Mouse (Mus musculus) myocyte (in vitro differentiated cells): ENCODE results near the gene Rab11fip4.

ENCODE experiments used
- CEBPB ChIP-seq: IDR thresholded peaks from 2 replicates; pipeline ENCODE4 v1.6.1; 2011; ENCODE audit warnings: mild to moderate bottlenecking, moderate library complexity; ENCODE audit not compliant: poor library complexity, insufficient read depth, severe bottlenecking
- E2F4 ChIP-seq: IDR thresholded peaks from one replicate; pipeline ENCODE4 v1.6.1; 2011; ENCODE audit warnings: mild to moderate bottlenecking, control low read depth, moderate library complexity; ENCODE audit not compliant: insufficient read depth
- MAX ChIP-seq: IDR thresholded peaks from one replicate; pipeline ENCODE4 v1.6.1; 2011; ENCODE audit warnings: low read depth, mild to moderate bottlenecking, control low read depth
- POLR2A ChIP-seq: IDR thresholded peaks from one replicate; pipeline ENCODE4 v1.6.1; 2011; ENCODE audit warnings: low read depth, mild to moderate bottlenecking, control low read depth, moderate library complexity; ENCODE audit not compliant: insufficient read length
- POLR2AphosphoS2 ChIP-seq: IDR thresholded peaks from one replicate; pipeline ENCODE4 v1.6.1; 2011; ENCODE audit warnings: low read depth, control low read depth; ENCODE audit not compliant: insufficient read length
- REST ChIP-seq: IDR thresholded peaks from one replicate; pipeline ENCODE4 v1.6.1; 2011; ENCODE audit warnings: mild to moderate bottlenecking, control low read depth, moderate library complexity; ENCODE audit not compliant: insufficient read depth, insufficient read length
- SRF ChIP-seq: IDR thresholded peaks from one replicate; pipeline ENCODE4 v1.6.1; 2011; ENCODE audit warnings: low read depth; ENCODE audit not compliant: control insufficient read depth, insufficient read length
- TCF12 ChIP-seq: IDR thresholded peaks from one replicate; pipeline ENCODE4 v1.6.1; 2011; ENCODE audit warnings: mild to moderate bottlenecking, control low read depth; ENCODE audit not compliant: poor library complexity, insufficient read depth, severe bottlenecking
- TCF3 ChIP-seq: IDR thresholded peaks from one replicate; pipeline ENCODE4 v1.6.1; 2011; ENCODE audit warnings: low read depth, control low read depth; ENCODE audit not compliant: insufficient read length
- USF1 ChIP-seq: IDR thresholded peaks from one replicate; pipeline ENCODE4 v1.6.1; 2011; ENCODE audit warnings: low read depth, mild to moderate bottlenecking, control low read depth, moderate library complexity

DNA sequence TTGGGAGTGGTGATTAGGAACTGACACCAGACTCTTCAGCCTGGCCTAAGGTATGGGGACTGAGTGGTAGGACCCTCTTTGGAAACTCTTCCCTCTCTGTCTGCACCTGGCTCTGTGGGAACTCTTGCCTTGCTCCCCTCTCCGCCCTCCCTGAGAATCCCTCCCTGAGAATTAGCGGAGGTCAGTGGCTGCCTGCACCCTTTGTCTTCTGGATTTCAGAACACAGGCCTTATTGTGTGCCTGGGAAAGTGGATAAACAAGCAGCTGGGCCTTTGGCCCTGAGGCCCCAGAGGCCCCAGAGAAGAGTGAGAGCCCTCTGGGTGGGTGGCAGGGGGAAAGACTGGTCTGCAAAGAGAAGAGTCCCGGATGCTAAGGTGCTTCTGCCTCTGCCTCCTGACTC is 22.1 kb downstream of the Rab11fip4 start:
- TF ChIP-seq TCF12 (no peak), USF1 (no peak), POLR2A (no peak), E2F4 (no peak), SRF (no peak), CEBPB (no peak), POLR2AphosphoS2 (no peak), TCF3 (no peak), MAX (no peak), REST (no peak)
